Mouse (Mus musculus): Measurements from ENCODE around the gene Slamf8. TPM values are rescaled to one million over a fixed set of nuclear protein-coding genes. Genes with fewer than 3 reads are reported as not detected.
A peak's percentile ranks its signal among the peaks of the same experiment; 100 is the strongest.

The Slamf8 gene
- polyA plus RNA-seq, 1 experiment from 2014 or later: not detected

GRCm38 (mm10) chr1:172617365-172618076, 27.2 kb upstream of the Slamf8 start:
- Histone ChIP-seq H3K9ac (no peak overlapping the region), H3K27me3 (ENCODE audit: insufficient read depth, low read length) (0 out of 2 replicates have a peak, but pooled peaks cover 5% of the 10 kb centered on the region), H3K4me1 (ENCODE audit: insufficient read depth) (peaks cover 6% of the 10 kb centered on the region; the same call in 1 of the 2 replicates), H3K9me3 (ENCODE audit: low read depth, low read length) (no peaks in the 10 kb centered on the region), H3K36me3 (ENCODE audit: insufficient read depth) (no peaks in the 10 kb centered on the region), H3K4me2 (peak overlapping the region; percentile 63), H3K4me3 (ENCODE audit: low read depth, low read length) (peak overlapping the region; percentile 27; the same call in 1 of the 2 replicates), H3K27ac (ENCODE audit: low read depth) (no peak overlapping the region)
- TF ChIP-seq CTCF (IDR thresholded peaks at IDR 0.05; ENCODE audit: low read depth): no peak
- 20% methylated on average over 14 of the region's 14 CpGs for WGBS
- ATAC-seq (ENCODE audit: insufficient read depth) (0 out of 2 replicates have a peak, but pooled peaks have one; percentile 19), DNase-seq (no peak)

- peak overlapping the region; percentile 5 for H3K9ac ChIP-seq
- peak overlapping the region; percentile 63 for H3K4me2 ChIP-seq
- ATAC-seq (ENCODE audit: insufficient read depth) (peak; percentile 56; the same call in 1 of the 2 replicates), DNase-seq (peak; percentile 37)
- H3K4me1 ChIP-seq (ENCODE audit: insufficient read depth): peaks cover 6% of the 10 kb centered on the region; the same call in 1 of the 2 replicates
- H3K36me3 ChIP-seq (ENCODE audit: insufficient read depth): no peaks in the 10 kb centered on the region
- peak overlapping the region; percentile 27 for H3K4me3 ChIP-seq (ENCODE audit: low read depth, low read length)
- WGBS: 8% methylated on average over 22 of the region's 22 CpGs
- 0 out of 2 replicates have a peak, but pooled peaks cover 5% of the 10 kb centered on the region for H3K27me3 ChIP-seq (ENCODE audit: insufficient read depth, low read length)
- H3K27ac ChIP-seq (ENCODE audit: low read depth): no peak overlapping the region
- no peaks in the 10 kb centered on the region for H3K9me3 ChIP-seq (ENCODE audit: low read depth, low read length)
- TF ChIP-seq CTCF (IDR thresholded peaks at IDR 0.05; ENCODE audit: low read depth): no peak
Observed at GRCm38 (mm10) chr1:172616537-172617300, 26.4 kb upstream of the Slamf8 start.

GRCm38 (mm10) chr1:172615412-172615811, 25.0 kb upstream of the Slamf8 start:
- Histone ChIP-seq H3K4me2 (no peak overlapping the region), H3K9me3 (ENCODE audit: low read depth, low read length) (no peaks in the 10 kb centered on the region), H3K9ac (no peak overlapping the region), H3K27me3 (ENCODE audit: insufficient read depth, low read length) (0 out of 2 replicates have a peak, but pooled peaks cover 5% of the 10 kb centered on the region), H3K4me1 (ENCODE audit: insufficient read depth) (peaks cover 6% of the 10 kb centered on the region; the same call in 1 of the 2 replicates), H3K36me3 (ENCODE audit: insufficient read depth) (no peaks in the 10 kb centered on the region), H3K27ac (ENCODE audit: low read depth) (no peak overlapping the region), H3K4me3 (ENCODE audit: low read depth, low read length) (no peak overlapping the region)
- DNase-seq (no peak), ATAC-seq (ENCODE audit: insufficient read depth) (no peak)
- TF ChIP-seq CTCF (IDR thresholded peaks at IDR 0.05; ENCODE audit: low read depth): no peak
- 46% methylated on average over 4 of the region's 4 CpGs for WGBS

DNA sequence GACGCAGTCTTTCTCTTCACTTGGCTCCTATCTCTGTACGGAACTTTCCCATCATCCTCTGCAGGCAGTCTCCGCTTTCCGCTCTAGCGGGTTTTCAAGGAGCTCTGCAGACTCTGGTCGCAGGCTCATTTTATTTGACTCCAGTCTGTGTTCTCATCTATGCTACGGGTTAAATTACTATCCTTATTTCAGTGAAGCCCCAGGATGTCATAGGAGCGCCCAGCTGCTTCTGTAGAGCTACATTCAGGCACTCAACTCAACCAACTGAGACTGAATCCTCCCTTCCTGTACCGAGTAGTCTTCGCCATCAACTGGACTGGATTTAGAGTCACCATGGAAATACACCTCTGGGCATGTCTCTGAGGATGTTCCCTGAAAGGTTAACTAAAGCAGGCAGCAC, 24.3 kb upstream of the Slamf8 start:
- ATAC-seq (ENCODE audit: insufficient read depth) (no peak), DNase-seq (no peak)
- Histone ChIP-seq H3K4me3 (ENCODE audit: low read depth, low read length) (no peak overlapping the region), H3K27me3 (ENCODE audit: insufficient read depth, low read length) (0 out of 2 replicates have a peak, but pooled peaks cover 5% of the 10 kb centered on the region), H3K4me2 (no peak overlapping the region), H3K9me3 (ENCODE audit: low read depth, low read length) (no peaks in the 10 kb centered on the region), H3K27ac (ENCODE audit: low read depth) (no peak overlapping the region), H3K9ac (no peak overlapping the region), H3K36me3 (ENCODE audit: insufficient read depth) (no peaks in the 10 kb centered on the region), H3K4me1 (ENCODE audit: insufficient read depth) (peaks cover 6% of the 10 kb centered on the region; the same call in 1 of the 2 replicates)
- no peak for TF ChIP-seq CTCF (IDR thresholded peaks at IDR 0.05; ENCODE audit: low read depth)
- WGBS: 82% methylated on average over 10 of the region's 10 CpGs

GRCm38 (mm10) chr1:172612745-172613144, 22.4 kb upstream of the Slamf8 start:
- H3K27ac ChIP-seq (ENCODE audit: low read depth): no peak overlapping the region
- peak; percentile 60 for TF ChIP-seq CTCF (IDR thresholded peaks at IDR 0.05; ENCODE audit: low read depth)
- 43% methylated on average over 1 of the region's 1 CpGs for WGBS
- no peaks in the 10 kb centered on the region for H3K36me3 ChIP-seq (ENCODE audit: insufficient read depth)
- H3K9me3 ChIP-seq (ENCODE audit: low read depth, low read length): no peaks in the 10 kb centered on the region
- no peak overlapping the region for H3K4me2 ChIP-seq
- H3K9ac ChIP-seq: no peak overlapping the region
- H3K27me3 ChIP-seq (ENCODE audit: insufficient read depth, low read length): 0 out of 2 replicates have a peak, but pooled peaks cover 5% of the 10 kb centered on the region
- DNase-seq: peak; percentile 43
- ATAC-seq (ENCODE audit: insufficient read depth): 0 out of 2 replicates have a peak, but pooled peaks have one; percentile 10
- peaks cover 6% of the 10 kb centered on the region; the same call in 1 of the 2 replicates for H3K4me1 ChIP-seq (ENCODE audit: insufficient read depth)
- no peak overlapping the region for H3K4me3 ChIP-seq (ENCODE audit: low read depth, low read length)

- Histone ChIP-seq H3K4me2 (no peak overlapping the region), H3K27ac (ENCODE audit: low read depth) (no peak overlapping the region), H3K27me3 (ENCODE audit: insufficient read depth, low read length) (0 out of 2 replicates have a peak, but pooled peaks cover 4% of the 10 kb centered on the region), H3K36me3 (ENCODE audit: insufficient read depth) (no peaks in the 10 kb centered on the region), H3K4me3 (ENCODE audit: low read depth, low read length) (no peak overlapping the region), H3K4me1 (ENCODE audit: insufficient read depth) (no peaks in the 10 kb centered on the region), H3K9me3 (ENCODE audit: low read depth, low read length) (no peaks in the 10 kb centered on the region), H3K9ac (no peak overlapping the region)
- 56% methylated on average over 10 of the region's 10 CpGs for WGBS
- DNase-seq (no peak), ATAC-seq (ENCODE audit: insufficient read depth) (no peak)
- TF ChIP-seq CTCF (IDR thresholded peaks at IDR 0.05; ENCODE audit: low read depth): no peak
Observed at GRCm38 (mm10) chr1:172611304-172611703, 20.9 kb upstream of the Slamf8 start.

GRCm38 (mm10) chr1:172602326-172602725, 12.0 kb upstream of the Slamf8 start, which contains the start of gene Fcrl6:
TSS of gene Fcrl6 (minus strand) at chr1:172602551.
- no peak for TF ChIP-seq CTCF (IDR thresholded peaks at IDR 0.05; ENCODE audit: low read depth)
- ATAC-seq (ENCODE audit: insufficient read depth): no peak
- 52% methylated on average over 1 of the region's 1 CpGs for WGBS

More at GRCm38 (mm10) chr1:172602326-172602725, 12.0 kb upstream of the Slamf8 start, which contains the start of gene Fcrl6:
- Histone ChIP-seq H3K9ac (no peak within 1 kb of the TSS), H3K27ac (ENCODE audit: low read depth) (no peak within 1 kb of the TSS), H3K27me3 (ENCODE audit: insufficient read depth, low read length) (no peaks in the 10 kb centered on the region), H3K9me3 (ENCODE audit: low read depth, low read length) (no peaks in the 10 kb centered on the region), H3K4me2 (no peak within 1 kb of the TSS), H3K36me3 (ENCODE audit: insufficient read depth) (no peaks in the 10 kb centered on the region), H3K4me3 (ENCODE audit: low read depth, low read length) (no peak within 1 kb of the TSS), H3K4me1 (ENCODE audit: insufficient read depth) (no peaks in the 10 kb centered on the region)
- no peak for DNase-seq

Data from lung, embryonic 14.5 days (tissue).